Mouse (Mus musculus) limb, embryonic 11.5 days (tissue): ENCODE measurements around the gene Golph3l. TPM values are rescaled to one million over a fixed set of nuclear protein-coding genes. Genes with fewer than 3 reads are reported as not detected.
"Not testable (repeated sequence)": the region's sequence is repeated elsewhere in the genome, so short reads cannot be mapped to it uniquely, and the experiment has no call there.

Source experiments
- ATAC-seq: fragments of 200-750 bp; cut with Nextera tagmentation; 2 replicates; pipeline ENCODE4 v1.8.0; 2017; ENCODE audit warnings: low read depth; ENCODE audit not compliant: insufficient number of reproducible peaks, low FRiP score, low TSS enrichment
- DNase-seq: peaks from one replicate; pipeline ENCODE4 v3.0.0-alpha.2; 2015; ENCODE audit warnings: low spot score
- H3K27ac ChIP-seq: fragments of 300-500 bp; sonication (generic); replicated peaks from 2 replicates; pipeline ENCODE4 v1.5.1; 2014; ENCODE audit warnings: low read depth, mild to moderate bottlenecking, low read length
- H3K27me3 ChIP-seq: fragments of 300-500 bp; sonication (generic); 2 replicates; pipeline ENCODE4 v1.6.1; 2014; ENCODE audit warnings: mild to moderate bottlenecking, low read length, mixed read lengths; ENCODE audit not compliant: control insufficient read depth, insufficient read depth
- H3K36me3 ChIP-seq: fragments of 300-500 bp; sonication (generic); 2 replicates; pipeline ENCODE4 v1.6.1; 2014; ENCODE audit warnings: mild to moderate bottlenecking, low read length, moderate library complexity, mixed read lengths; ENCODE audit not compliant: control insufficient read depth, insufficient read depth
- H3K4me1 ChIP-seq: fragments of 300-500 bp; sonication (generic); 2 replicates; pipeline ENCODE4 v1.6.1; 2014; ENCODE audit warnings: low read length, mixed read lengths; ENCODE audit not compliant: control insufficient read depth, insufficient read depth
- H3K4me2 ChIP-seq: fragments of 300-500 bp; sonication (generic); 2 replicates; pipeline ENCODE4 v1.6.1; 2014; ENCODE audit warnings: low read depth, mild to moderate bottlenecking, moderate library complexity; ENCODE audit not compliant: severe bottlenecking
- H3K4me3 ChIP-seq: fragments of 300-500 bp; sonication (generic); 2 replicates; pipeline ENCODE4 v1.5.1; 2014; ENCODE audit warnings: low read depth, low read length
- H3K9ac ChIP-seq: fragments of 300-500 bp; sonication (generic); 2 replicates; pipeline ENCODE4 v1.6.1; 2014; ENCODE audit warnings: mild to moderate bottlenecking, low read length
- H3K9me3 ChIP-seq: fragments of 300-500 bp; sonication (generic); 2 replicates; pipeline ENCODE4 v1.6.1; 2016; ENCODE audit warnings: low read length; ENCODE audit not compliant: control insufficient read depth
- WGBS: fragments of 180-500 bp; shearing (Covaris S2); extraction: QIAGEN DNeasy Blood & Tissue Kit; methylation state at CpG from one replicate; pipeline ENCODE4 v1.1.7; 2014; 5-methylcytosine and 5-hydroxymethylcytosine counted together
- polyA plus RNA-seq: library from polyadenylated mRNA; unstranded; fragments of >200 nt; fragmentation: Nextera tagmentation; extraction: Ambion mirVana; gene quantifications from 2 replicates; pipeline ENCODE4 v1.2.1, GENCODE M21; 2014

The Golph3l gene
- polyA plus RNA-seq, 1 experiment from 2014 or later, result 38.1 TPM

DNA sequence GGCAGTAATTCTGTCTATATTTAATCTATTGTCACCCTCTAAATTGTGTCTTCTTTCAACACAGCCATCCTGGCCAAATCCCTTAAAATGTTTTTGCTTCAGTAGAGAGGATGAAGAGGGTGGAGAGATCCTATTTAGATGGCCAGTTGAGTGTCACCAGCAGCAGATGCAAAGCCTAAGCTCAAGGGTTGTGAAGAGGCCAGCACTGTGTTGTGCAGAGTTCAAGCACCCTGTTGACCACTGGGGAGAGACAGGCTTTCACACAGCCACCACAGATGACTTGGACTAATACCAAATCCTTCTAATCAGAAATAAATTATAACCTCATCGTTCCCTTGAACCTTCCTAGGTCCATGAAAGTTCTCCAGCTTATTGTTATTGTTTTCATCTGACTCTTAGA is 29.8 kb downstream of the Golph3l start:
- ATAC-seq (no peak), DNase-seq (no peak)
- WGBS, result 80% methylated on average over 1 of the region's 1 CpGs
- Histone ChIP-seq H3K27ac (no peak overlapping the region), H3K9me3 (no peaks in the 10 kb centered on the region), H3K4me2 (no peak overlapping the region), H3K4me3 (no peak overlapping the region), H3K9ac (no peak overlapping the region), H3K4me1 (no peaks in the 10 kb centered on the region), H3K36me3 (peaks cover 6% of the 10 kb centered on the region; the same call in 1 of the 2 replicates), H3K27me3 (no peaks in the 10 kb centered on the region)

DNA sequence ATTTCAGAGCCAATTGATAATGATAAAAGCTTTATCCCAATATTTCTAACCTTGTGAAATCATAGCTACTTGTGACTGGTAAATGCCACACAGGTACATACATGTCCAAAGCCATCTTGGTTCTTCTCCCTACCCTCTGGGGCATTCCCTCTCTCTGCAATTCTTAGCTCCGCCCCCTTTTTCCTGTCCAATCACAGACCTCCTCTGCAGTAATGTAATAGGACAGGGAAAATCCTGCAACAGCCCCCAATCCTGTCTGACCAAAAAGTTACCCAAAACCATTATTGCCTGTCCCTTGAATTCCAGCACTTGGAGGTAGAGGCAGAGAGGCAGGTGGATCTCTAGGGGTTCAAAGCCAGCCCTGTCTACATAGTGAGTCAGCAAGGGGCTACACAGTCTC is 32.5 kb downstream of the Golph3l start:
- no peak for DNase-seq

DNA sequence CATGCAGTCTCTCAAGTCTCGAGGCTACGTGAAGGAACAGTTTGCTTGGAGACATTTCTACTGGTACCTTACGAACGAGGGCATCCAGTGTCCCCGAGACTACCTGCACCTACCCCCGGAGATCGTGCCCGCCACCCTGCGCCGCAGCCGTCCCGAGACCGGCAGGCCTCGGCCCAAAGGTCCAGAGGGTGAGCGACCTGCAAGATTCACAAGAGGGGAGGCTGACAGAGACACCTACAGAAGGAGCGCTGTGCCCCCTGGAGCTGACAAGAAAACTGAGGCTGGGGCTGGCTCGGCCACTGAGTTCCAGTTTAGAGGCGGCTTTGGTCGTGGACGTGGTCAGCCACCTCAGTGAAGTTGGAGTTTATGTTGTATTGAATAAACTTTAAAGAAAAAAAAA is 33.7 kb downstream of the Golph3l start:
- not testable (repeated sequence) for ATAC-seq, H3K36me3 ChIP-seq, H3K27ac ChIP-seq, H3K4me2 ChIP-seq, DNase-seq, H3K27me3 ChIP-seq, H3K9ac ChIP-seq, H3K4me3 ChIP-seq, H3K4me1 ChIP-seq, H3K9me3 ChIP-seq
- 96% methylated on average over 19 of the region's 20 CpGs for WGBS

More for the DNA sequence above, 32.5 kb downstream of the Golph3l start:
- Histone ChIP-seq H3K4me3 (no peak overlapping the region), H3K27me3 (no peaks in the 10 kb centered on the region), H3K9me3 (no peaks in the 10 kb centered on the region), H3K4me2 (no peak overlapping the region), H3K4me1 (peaks cover 6% of the 10 kb centered on the region; the same call in 1 of the 2 replicates), H3K9ac (no peak overlapping the region), H3K36me3 (peaks cover 6% of the 10 kb centered on the region; the same call in 1 of the 2 replicates), H3K27ac (no peak overlapping the region)
- no peak for ATAC-seq
- 82% methylated on average over 1 of the region's 1 CpGs for WGBS

DNA sequence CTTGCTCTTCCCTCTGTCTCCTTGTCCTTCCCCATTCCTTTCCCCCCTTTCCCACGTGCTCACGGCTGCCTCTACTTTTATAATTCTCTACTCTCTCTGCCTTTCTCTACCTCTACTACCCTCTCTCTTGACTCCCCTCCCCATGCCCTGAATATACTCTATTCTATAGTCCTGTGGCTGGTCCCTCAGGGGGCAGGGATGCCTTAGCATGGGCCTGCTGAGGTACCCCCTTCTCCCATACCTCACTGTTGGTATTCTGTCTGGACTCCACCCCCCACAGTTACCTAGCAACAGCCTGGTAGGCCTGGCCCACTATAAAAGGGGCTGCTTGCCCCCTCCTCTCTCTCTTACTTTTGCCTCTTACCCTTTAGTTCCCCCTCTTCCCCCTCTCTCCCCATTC is 34.8 kb downstream of the Golph3l start:
- DNase-seq (no peak), ATAC-seq (no peak)
- Histone ChIP-seq H3K9me3 (no peaks in the 10 kb centered on the region), H3K36me3 (peaks cover 11% of the 10 kb centered on the region), H3K4me1 (peaks cover 7% of the 10 kb centered on the region; the same call in 1 of the 2 replicates), H3K27ac (no peak overlapping the region), H3K4me3 (no peak overlapping the region), H3K4me2 (no peak overlapping the region), H3K27me3 (no peaks in the 10 kb centered on the region), H3K9ac (no peak overlapping the region; the same call in 1 of the 2 replicates)
- 72% methylated on average over 2 of the region's 2 CpGs for whole genome bisulfite sequencing

DNA sequence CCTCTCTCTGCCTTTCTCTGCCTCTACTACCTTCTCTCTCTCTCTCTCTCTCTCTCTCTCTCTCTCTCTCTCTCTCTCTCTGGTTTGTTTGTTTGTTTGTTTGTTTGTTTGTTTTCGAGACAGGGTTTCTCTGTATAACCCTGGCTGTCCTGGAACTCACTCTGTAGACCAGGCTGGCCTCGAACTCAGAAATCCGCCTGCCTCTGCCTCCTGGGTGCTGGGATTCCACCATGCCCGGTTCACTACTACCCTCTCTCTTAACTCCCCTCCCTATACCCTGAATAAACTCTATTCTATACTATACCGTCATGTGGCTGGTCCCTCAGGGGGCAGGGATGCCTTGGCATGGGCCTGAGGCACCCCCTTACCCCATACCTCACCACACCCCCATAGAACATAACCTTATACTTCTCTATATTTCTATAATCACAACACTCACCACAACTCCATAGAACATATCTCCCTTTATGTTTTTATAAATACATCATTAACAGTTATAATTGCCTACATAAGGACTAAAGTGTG is 35.3 kb downstream of the Golph3l start:
- peaks cover 15% of the 10 kb centered on the region for H3K36me3 ChIP-seq
- WGBS, result 79% methylated on average over 5 of the region's 5 CpGs
- H3K27me3 ChIP-seq, ATAC-seq, H3K9ac ChIP-seq, DNase-seq, H3K9me3 ChIP-seq, H3K4me1 ChIP-seq: not testable (repeated sequence)
- peak overlapping the region; percentile 70 for H3K4me3 ChIP-seq
- H3K27ac ChIP-seq, result peak overlapping the region; percentile 59; the same call in 1 of the 2 replicates
- peak overlapping the region; percentile 42 for H3K4me2 ChIP-seq

DNA sequence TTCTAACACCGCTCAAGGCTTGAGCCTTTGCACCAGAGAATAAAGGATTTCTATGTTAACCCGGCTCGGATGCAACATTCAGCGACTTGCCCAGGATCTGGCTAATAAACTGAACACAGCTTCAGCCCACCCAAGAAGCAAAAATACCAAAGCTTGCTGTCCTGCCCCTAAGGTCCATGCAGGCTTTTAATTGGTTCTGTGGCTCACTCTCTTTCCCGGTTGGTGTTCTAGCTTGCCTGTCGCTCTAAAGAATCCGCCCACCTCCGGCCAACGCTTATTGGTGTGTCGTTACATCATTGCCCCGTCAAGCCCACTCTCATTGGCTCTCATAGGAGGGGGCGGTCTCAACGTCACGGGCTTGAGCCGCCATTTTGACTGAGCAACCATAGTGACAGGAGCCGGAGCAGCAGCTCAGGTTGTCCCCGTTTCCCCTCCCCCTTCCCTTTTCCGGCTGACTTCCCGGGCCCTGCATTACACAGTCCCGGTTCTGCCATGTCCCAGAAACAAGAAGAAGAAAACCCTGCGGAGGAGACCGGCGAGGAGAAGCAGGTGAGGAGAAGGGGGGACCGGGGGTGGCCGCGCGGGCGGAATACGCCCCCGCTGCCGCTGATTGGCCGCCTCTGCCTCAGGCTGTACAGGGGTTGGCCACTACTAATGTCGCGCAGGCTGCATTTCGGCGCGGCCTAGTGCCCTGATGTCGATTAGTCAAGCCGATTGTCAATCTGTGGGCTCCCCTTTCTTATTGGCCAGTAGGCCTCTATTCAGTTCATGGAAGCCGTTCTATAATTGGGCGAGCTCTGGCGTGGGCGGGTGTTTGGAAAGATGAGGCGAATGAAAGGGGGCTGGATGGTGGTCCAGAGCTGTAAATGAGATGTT is 36.1 kb downstream of the Golph3l start, which contains the start of gene Ensa:
Ensa (plus strand) TSS at position 366 of the 876 bp plus-strand sequence.
- DNase-seq (peak; percentile 97), ATAC-seq (peak; percentile 99)
- Histone ChIP-seq H3K4me1 (peaks cover 7% of the 10 kb centered on the region; the same call in 1 of the 2 replicates), H3K9ac (peak within 1 kb of the TSS; percentile 63), H3K4me2 (peak within 1 kb of the TSS; percentile 67), H3K27me3 (no peaks in the 10 kb centered on the region), H3K9me3 (no peaks in the 10 kb centered on the region), H3K36me3 (peaks cover 15% of the 10 kb centered on the region), H3K4me3 (peak within 1 kb of the TSS; percentile 70), H3K27ac (peak within 1 kb of the TSS; percentile 59; the same call in 1 of the 2 replicates)
- under 1% methylated on average over 44 of the region's 44 CpGs for WGBS

DNA sequence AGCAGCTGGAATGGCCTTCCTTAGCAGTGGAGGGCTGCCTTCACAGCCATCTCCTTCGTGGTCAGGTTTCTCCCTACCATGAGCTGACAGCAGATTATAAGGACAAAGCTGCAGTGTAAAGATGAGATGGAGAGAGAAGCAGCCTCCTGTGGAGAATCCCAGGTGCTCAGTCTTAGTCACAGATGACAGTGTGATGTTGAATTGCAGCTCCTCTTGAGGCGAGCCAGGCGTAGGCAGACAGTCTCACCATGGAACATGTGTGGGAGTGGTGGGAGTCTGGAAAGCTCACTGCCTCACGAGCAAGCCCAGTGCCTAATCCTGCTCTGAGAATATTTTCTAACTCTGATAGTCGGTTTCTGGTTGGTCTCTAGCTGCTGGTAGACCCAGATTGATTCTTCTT is 39.0 kb downstream of the Golph3l start:
- Histone ChIP-seq H3K9ac (no peak overlapping the region), H3K9me3 (no peaks in the 10 kb centered on the region), H3K36me3 (peaks cover 15% of the 10 kb centered on the region), H3K4me2 (no peak overlapping the region), H3K4me1 (peaks cover 7% of the 10 kb centered on the region; the same call in 1 of the 2 replicates), H3K27me3 (no peaks in the 10 kb centered on the region), H3K27ac (no peak overlapping the region), H3K4me3 (no peak overlapping the region)
- 87% methylated on average over 5 of the region's 5 CpGs for WGBS
- no peak for DNase-seq
- ATAC-seq, result no peak

DNA sequence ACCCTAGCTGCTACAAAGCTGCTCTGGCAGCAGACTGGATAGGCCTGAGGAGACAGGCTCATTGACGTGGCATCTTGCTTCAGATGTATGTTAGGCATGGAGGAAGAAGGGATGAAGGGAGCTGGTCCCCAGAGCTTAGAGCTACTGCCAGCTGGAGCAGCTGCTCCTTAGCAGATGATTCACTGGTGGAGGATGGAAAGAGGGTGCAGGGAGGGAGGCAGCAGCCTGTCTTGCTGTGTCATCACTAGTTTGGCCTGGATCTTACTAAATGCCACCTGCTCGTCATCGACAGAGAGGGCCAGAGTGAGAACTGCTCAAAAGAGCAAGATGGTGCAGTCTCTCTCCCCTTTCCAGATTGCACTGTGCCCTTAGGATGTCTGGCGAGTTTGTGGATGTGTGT is 41.0 kb downstream of the Golph3l start:
- Histone ChIP-seq H3K4me1 (peaks cover 7% of the 10 kb centered on the region; the same call in 1 of the 2 replicates), H3K27me3 (no peaks in the 10 kb centered on the region), H3K9me3 (no peaks in the 10 kb centered on the region), H3K36me3 (peaks cover 19% of the 10 kb centered on the region), H3K4me3 (no peak overlapping the region), H3K4me2 (no peak overlapping the region), H3K27ac (no peak overlapping the region), H3K9ac (no peak overlapping the region)
- no peak for DNase-seq
- 87% methylated on average over 4 of the region's 4 CpGs for WGBS
- no peak for ATAC-seq
